Mouse (Mus musculus): ENCODE measurements at regions not wholly inside any gene's neighbourhood (a gene's known extent, or its start where the extent isn't known, plus 50 kb on each side); places are given as distances from the start of the nearest gene placed in this dataset.

DNA sequence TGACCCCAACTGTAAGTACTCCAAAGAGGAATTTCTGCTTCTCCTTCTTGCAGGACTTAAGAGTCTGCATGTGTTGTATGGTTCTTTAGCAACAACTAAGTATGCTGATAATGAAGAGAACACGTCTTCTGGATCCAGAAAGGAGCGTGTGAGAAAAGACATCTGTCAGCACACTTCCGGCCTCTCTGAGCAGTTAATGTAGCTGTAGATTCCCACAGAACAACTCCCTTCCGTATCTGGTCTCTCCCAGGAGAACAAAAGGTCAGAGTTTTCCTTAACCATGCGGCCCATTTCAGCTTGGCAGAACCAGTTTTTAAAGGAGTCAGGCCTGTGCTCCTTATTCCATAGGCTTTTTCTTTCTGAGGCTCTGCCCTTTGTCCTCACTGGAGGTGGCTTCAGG, 159.0 kb downstream of the Tmx1 start:
- no peak overlapping the region for H3K27ac ChIP-seq (replicated peaks; ENCODE audit: low read depth, low read length)
- H3K9ac ChIP-seq (replicated peaks; ENCODE audit: low read length): no peak overlapping the region
- H3K27me3 ChIP-seq (ENCODE audit: control insufficient read depth, insufficient read depth, low read length): no peaks in the 10 kb centered on the region
- no peaks in the 10 kb centered on the region for H3K4me1 ChIP-seq (ENCODE audit: control insufficient read depth, insufficient read depth, low read length)
- no peak overlapping the region for H3K4me3 ChIP-seq (ENCODE audit: low read depth, low read length)
- WGBS: 76% methylated on average over 5 of the region's 5 CpGs
- no peak for DNase-seq (ENCODE audit: low spot score)
- ATAC-seq (replicated peaks; ENCODE audit: insufficient number of reproducible peaks, low FRiP score, low TSS enrichment, low read depth): no peak
- H3K36me3 ChIP-seq (replicated peaks; ENCODE audit: control insufficient read depth, insufficient read depth, low read depth, low read length): no peaks in the 10 kb centered on the region
- no peaks in the 10 kb centered on the region for H3K9me3 ChIP-seq (replicated peaks; ENCODE audit: control insufficient read depth, low read length)
- no peak overlapping the region for H3K4me2 ChIP-seq (ENCODE audit: low read depth, low read length)

GRCm38 (mm10) chr12:70613244-70613643, 160.3 kb downstream of the Tmx1 start:
- ATAC-seq (replicated peaks; ENCODE audit: insufficient number of reproducible peaks, low FRiP score, low TSS enrichment, low read depth): no peak
- Histone ChIP-seq H3K4me2 (ENCODE audit: low read depth, low read length) (no peak overlapping the region), H3K9me3 (replicated peaks; ENCODE audit: control insufficient read depth, low read length) (no peaks in the 10 kb centered on the region), H3K36me3 (replicated peaks; ENCODE audit: control insufficient read depth, insufficient read depth, low read depth, low read length) (no peaks in the 10 kb centered on the region), H3K4me3 (ENCODE audit: low read depth, low read length) (no peak overlapping the region), H3K27me3 (ENCODE audit: control insufficient read depth, insufficient read depth, low read length) (no peaks in the 10 kb centered on the region), H3K4me1 (ENCODE audit: control insufficient read depth, insufficient read depth, low read length) (no peaks in the 10 kb centered on the region), H3K27ac (replicated peaks; ENCODE audit: low read depth, low read length) (no peak overlapping the region), H3K9ac (replicated peaks; ENCODE audit: low read length) (no peak overlapping the region)
- no peak for DNase-seq (ENCODE audit: low spot score)
- 81% methylated on average over 5 of the region's 5 CpGs for WGBS

GRCm38 (mm10) chr12:70614101-70614500, 161.2 kb downstream of the Tmx1 start:
- H3K27me3 ChIP-seq (ENCODE audit: control insufficient read depth, insufficient read depth, low read length): no peaks in the 10 kb centered on the region
- H3K4me2 ChIP-seq (ENCODE audit: low read depth, low read length): no peak overlapping the region
- no peak for ATAC-seq (replicated peaks; ENCODE audit: insufficient number of reproducible peaks, low FRiP score, low TSS enrichment, low read depth)
- no peaks in the 10 kb centered on the region for H3K9me3 ChIP-seq (replicated peaks; ENCODE audit: control insufficient read depth, low read length)
- H3K4me1 ChIP-seq (ENCODE audit: control insufficient read depth, insufficient read depth, low read length): no peaks in the 10 kb centered on the region
- H3K4me3 ChIP-seq (ENCODE audit: low read depth, low read length): no peak overlapping the region
- H3K27ac ChIP-seq (replicated peaks; ENCODE audit: low read depth, low read length): no peak overlapping the region
- DNase-seq (ENCODE audit: low spot score): no peak
- no peaks in the 10 kb centered on the region for H3K36me3 ChIP-seq (replicated peaks; ENCODE audit: control insufficient read depth, insufficient read depth, low read depth, low read length)
- H3K9ac ChIP-seq (replicated peaks; ENCODE audit: low read length): no peak overlapping the region
- 34% methylated on average over 2 of the region's 2 CpGs for WGBS

- no peak for DNase-seq (ENCODE audit: low spot score)
- no peaks in the 10 kb centered on the region for H3K9me3 ChIP-seq (replicated peaks; ENCODE audit: control insufficient read depth, low read length)
- no peak overlapping the region for H3K9ac ChIP-seq (replicated peaks; ENCODE audit: low read length)
- 87% methylated on average over 2 of the region's 2 CpGs for WGBS
- no peaks in the 10 kb centered on the region for H3K4me1 ChIP-seq (ENCODE audit: control insufficient read depth, insufficient read depth, low read length)
- no peak overlapping the region for H3K4me3 ChIP-seq (ENCODE audit: low read depth, low read length)
- H3K36me3 ChIP-seq (replicated peaks; ENCODE audit: control insufficient read depth, insufficient read depth, low read depth, low read length): no peaks in the 10 kb centered on the region
- H3K27ac ChIP-seq (replicated peaks; ENCODE audit: low read depth, low read length): no peak overlapping the region
- H3K27me3 ChIP-seq (ENCODE audit: control insufficient read depth, insufficient read depth, low read length): no peaks in the 10 kb centered on the region
- no peak overlapping the region for H3K4me2 ChIP-seq (ENCODE audit: low read depth, low read length)
- no peak for ATAC-seq (replicated peaks; ENCODE audit: insufficient number of reproducible peaks, low FRiP score, low TSS enrichment, low read depth)
These were observed 161.8 kb downstream of the Tmx1 start for GRCm38 (mm10) chr12:70614686-70615085.

DNA sequence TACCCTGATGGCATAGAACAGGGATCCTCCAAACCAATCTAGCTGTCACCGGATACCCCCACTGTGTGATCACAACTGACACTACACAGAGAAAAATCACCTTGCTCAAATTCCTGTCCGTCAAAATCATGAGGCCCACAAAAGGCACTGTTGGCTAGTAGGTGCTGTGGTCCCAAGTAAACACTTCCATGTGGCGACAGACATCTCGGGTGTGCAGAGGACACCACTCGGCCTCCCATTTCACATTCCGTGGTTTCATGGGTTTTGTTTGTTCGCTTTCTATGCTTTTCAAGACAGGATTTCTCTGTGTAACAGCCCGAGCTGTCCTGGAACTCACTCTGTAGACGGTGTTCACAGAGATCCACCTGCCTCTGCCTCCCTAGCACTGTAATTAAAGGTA, 162.2 kb downstream of the Tmx1 start:
- Histone ChIP-seq H3K4me2 (ENCODE audit: low read depth, low read length) (no peak overlapping the region), H3K4me1 (ENCODE audit: control insufficient read depth, insufficient read depth, low read length) (no peaks in the 10 kb centered on the region), H3K27ac (replicated peaks; ENCODE audit: low read depth, low read length) (no peak overlapping the region), H3K9ac (replicated peaks; ENCODE audit: low read length) (no peak overlapping the region), H3K9me3 (replicated peaks; ENCODE audit: control insufficient read depth, low read length) (no peaks in the 10 kb centered on the region), H3K36me3 (replicated peaks; ENCODE audit: control insufficient read depth, insufficient read depth, low read depth, low read length) (no peaks in the 10 kb centered on the region), H3K27me3 (ENCODE audit: control insufficient read depth, insufficient read depth, low read length) (no peaks in the 10 kb centered on the region), H3K4me3 (ENCODE audit: low read depth, low read length) (no peak overlapping the region)
- no peak for DNase-seq (ENCODE audit: low spot score)
- ATAC-seq (replicated peaks; ENCODE audit: insufficient number of reproducible peaks, low FRiP score, low TSS enrichment, low read depth): no peak
- 86% methylated on average over 9 of the region's 9 CpGs for WGBS

DNA sequence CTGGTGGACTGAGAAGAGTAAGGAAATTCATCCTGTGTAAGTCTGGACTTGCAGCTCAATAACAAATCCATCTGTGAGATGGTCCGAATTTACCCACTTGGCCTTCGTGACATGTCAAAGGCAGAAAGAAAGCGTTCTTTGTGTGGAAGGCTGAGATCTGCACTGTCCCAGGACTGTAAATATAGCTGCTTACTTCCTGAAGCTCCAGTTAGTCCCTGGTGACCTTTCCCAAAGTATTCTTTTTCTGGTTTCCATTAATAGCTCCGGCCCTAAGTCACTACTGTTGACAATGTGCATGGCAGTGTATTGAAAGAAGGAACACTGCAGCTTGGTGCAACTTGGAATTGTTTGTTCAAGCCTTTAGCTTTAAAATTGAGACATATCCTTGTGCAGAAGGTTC, 163.2 kb downstream of the Tmx1 start:
- DNase-seq (ENCODE audit: low spot score) (no peak), ATAC-seq (replicated peaks; ENCODE audit: insufficient number of reproducible peaks, low FRiP score, low TSS enrichment, low read depth) (no peak)
- WGBS: 31% methylated on average over 4 of the region's 4 CpGs
- Histone ChIP-seq H3K4me1 (ENCODE audit: control insufficient read depth, insufficient read depth, low read length) (no peaks in the 10 kb centered on the region), H3K4me2 (ENCODE audit: low read depth, low read length) (no peak overlapping the region), H3K27ac (replicated peaks; ENCODE audit: low read depth, low read length) (no peak overlapping the region), H3K4me3 (ENCODE audit: low read depth, low read length) (no peak overlapping the region), H3K9ac (replicated peaks; ENCODE audit: low read length) (no peak overlapping the region), H3K9me3 (replicated peaks; ENCODE audit: control insufficient read depth, low read length) (no peaks in the 10 kb centered on the region), H3K36me3 (replicated peaks; ENCODE audit: control insufficient read depth, insufficient read depth, low read depth, low read length) (no peaks in the 10 kb centered on the region), H3K27me3 (ENCODE audit: control insufficient read depth, insufficient read depth, low read length) (no peaks in the 10 kb centered on the region)

DNA sequence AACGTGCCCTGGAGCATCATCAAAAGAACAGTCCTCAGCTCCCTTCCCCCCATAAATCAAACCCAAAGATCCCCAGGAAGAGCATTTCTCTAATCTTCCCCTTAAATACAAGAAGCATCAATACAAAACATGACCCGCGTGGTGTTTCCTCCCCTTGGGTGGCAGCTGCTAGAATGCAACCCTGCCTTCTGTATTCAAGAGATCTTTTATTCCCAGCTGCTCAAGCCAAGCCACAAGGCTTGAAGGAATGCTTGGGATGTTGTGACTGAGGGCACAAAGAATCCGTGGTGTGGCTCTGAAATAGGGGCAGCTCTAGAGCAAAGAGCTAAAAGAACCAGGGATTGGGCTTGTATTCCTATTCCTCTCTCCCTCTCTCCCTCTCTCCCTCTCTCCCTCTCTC, 163.6 kb downstream of the Tmx1 start:
- no peak overlapping the region for H3K4me2 ChIP-seq (ENCODE audit: low read depth, low read length)
- no peaks in the 10 kb centered on the region for H3K9me3 ChIP-seq (replicated peaks; ENCODE audit: control insufficient read depth, low read length)
- 27% methylated on average over 4 of the region's 4 CpGs for WGBS
- H3K9ac ChIP-seq (replicated peaks; ENCODE audit: low read length): no peak overlapping the region
- H3K27me3 ChIP-seq (ENCODE audit: control insufficient read depth, insufficient read depth, low read length): no peaks in the 10 kb centered on the region
- DNase-seq (ENCODE audit: low spot score) (no peak), ATAC-seq (replicated peaks; ENCODE audit: insufficient number of reproducible peaks, low FRiP score, low TSS enrichment, low read depth) (no peak)
- no peaks in the 10 kb centered on the region for H3K36me3 ChIP-seq (replicated peaks; ENCODE audit: control insufficient read depth, insufficient read depth, low read depth, low read length)
- no peaks in the 10 kb centered on the region for H3K4me1 ChIP-seq (ENCODE audit: control insufficient read depth, insufficient read depth, low read length)
- H3K27ac ChIP-seq (replicated peaks; ENCODE audit: low read depth, low read length): no peak overlapping the region
- H3K4me3 ChIP-seq (ENCODE audit: low read depth, low read length): no peak overlapping the region

DNA sequence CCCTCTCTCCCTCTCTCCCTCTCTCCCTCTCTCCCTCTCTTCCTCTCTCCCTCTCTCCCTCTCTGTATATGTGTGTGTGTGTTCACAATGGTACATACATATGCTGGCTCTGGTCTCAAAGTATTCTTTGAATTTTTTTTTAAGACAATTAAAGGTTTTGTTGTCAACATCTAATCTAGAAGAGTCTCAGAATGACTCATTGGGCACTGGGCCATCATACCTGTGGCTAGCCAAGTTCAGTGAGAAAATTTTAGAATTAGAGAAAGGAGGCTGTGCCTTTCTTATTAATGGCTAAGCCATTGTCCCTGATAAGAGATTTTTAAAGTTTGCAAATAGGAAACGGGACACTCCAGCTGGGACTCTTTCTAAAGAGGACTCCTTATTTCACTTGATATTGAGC, 164.1 kb downstream of the Tmx1 start:
- Histone ChIP-seq H3K27ac (replicated peaks; ENCODE audit: low read depth, low read length) (no peak overlapping the region), H3K9ac (replicated peaks; ENCODE audit: low read length) (no peak overlapping the region), H3K4me2 (ENCODE audit: low read depth, low read length) (no peak overlapping the region), H3K4me3 (ENCODE audit: low read depth, low read length) (no peak overlapping the region), H3K36me3 (replicated peaks; ENCODE audit: control insufficient read depth, insufficient read depth, low read depth, low read length) (no peaks in the 10 kb centered on the region), H3K9me3 (replicated peaks; ENCODE audit: control insufficient read depth, low read length) (no peaks in the 10 kb centered on the region), H3K27me3 (ENCODE audit: control insufficient read depth, insufficient read depth, low read length) (no peaks in the 10 kb centered on the region), H3K4me1 (ENCODE audit: control insufficient read depth, insufficient read depth, low read length) (no peaks in the 10 kb centered on the region)
- WGBS: 87% methylated on average over 1 of the region's 1 CpGs
- DNase-seq (ENCODE audit: low spot score) (no peak), ATAC-seq (replicated peaks; ENCODE audit: insufficient number of reproducible peaks, low FRiP score, low TSS enrichment, low read depth) (no peak)

- no peak for DNase-seq (ENCODE audit: low spot score)
- no peak for ATAC-seq (replicated peaks; ENCODE audit: insufficient number of reproducible peaks, low FRiP score, low TSS enrichment, low read depth)
- WGBS: 79% methylated on average over 3 of the region's 3 CpGs
- Histone ChIP-seq H3K36me3 (replicated peaks; ENCODE audit: control insufficient read depth, insufficient read depth, low read depth, low read length) (no peaks in the 10 kb centered on the region), H3K4me3 (ENCODE audit: low read depth, low read length) (no peak overlapping the region), H3K9me3 (replicated peaks; ENCODE audit: control insufficient read depth, low read length) (no peaks in the 10 kb centered on the region), H3K27me3 (ENCODE audit: control insufficient read depth, insufficient read depth, low read length) (no peaks in the 10 kb centered on the region), H3K27ac (replicated peaks; ENCODE audit: low read depth, low read length) (no peak overlapping the region), H3K4me1 (ENCODE audit: control insufficient read depth, insufficient read depth, low read length) (no peaks in the 10 kb centered on the region), H3K9ac (replicated peaks; ENCODE audit: low read length) (no peak overlapping the region), H3K4me2 (ENCODE audit: low read depth, low read length) (no peak overlapping the region)
These were observed 165.1 kb downstream of the Tmx1 start for GRCm38 (mm10) chr12:70617979-70618378.
